Mouse (Mus musculus) spleen, postnatal 4 days (tissue): ENCODE measurements around the gene Fbln1.

Experiments used
- DNase-seq, 2 experiments: peaks; one replicate each; pipeline ENCODE4 v3.0.0; 2022; ENCODE audit warnings: low spot score in 2 of 2

The Fbln1 gene

DNA sequence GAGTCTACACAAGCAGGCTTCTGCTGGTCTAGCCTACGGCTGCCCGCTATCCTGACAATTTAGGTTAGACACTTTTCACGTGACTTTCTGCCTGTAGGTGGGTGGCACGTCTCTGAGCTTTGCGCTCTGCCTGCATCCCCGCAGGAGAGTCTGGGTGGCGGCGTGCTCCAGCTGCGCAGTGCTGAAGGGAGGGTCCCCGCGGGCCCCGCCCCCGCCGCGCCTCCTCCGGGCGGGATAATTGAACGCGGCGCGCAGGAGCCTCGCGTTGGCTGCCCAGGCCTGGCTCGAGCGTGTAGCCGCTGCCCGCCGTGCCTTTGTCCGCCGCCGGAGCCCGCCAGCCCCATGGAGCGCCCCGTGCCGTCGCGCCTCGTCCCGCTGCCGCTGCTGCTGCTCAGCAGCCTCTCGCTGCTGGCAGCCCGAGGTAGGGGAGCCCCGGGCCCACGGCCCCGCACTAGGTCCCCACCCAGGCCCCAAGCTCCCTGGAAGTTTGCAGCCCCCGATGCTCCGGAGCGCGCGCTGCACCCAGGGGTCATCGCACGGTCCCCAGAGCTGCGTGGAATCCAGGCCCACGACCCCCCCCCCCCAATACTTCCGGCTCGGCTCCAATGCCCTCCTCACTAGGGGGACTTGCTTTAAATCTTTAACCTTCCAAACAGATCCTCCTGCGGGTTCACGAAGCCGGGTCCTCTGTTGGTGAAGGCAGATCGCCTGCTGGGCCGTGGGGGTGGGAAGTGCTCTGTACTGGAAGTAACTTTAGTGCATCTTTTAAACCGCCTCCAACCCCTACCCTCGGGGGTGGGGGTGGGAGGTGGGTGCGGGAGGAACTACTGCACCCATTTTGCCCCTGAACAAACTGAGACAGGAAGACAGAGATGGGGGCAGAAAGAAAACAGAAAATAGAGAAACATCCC lies at the start of gene Fbln1:
Gene Fbln1 (plus strand): TSS at position 158 of the 911 bp plus-strand sequence.
- DNase-seq, result no peak

- DNase-seq, result no peak
Measured at GRCm38 (mm10) chr15:85156198-85156597, 49.6 kb upstream of the Fbln1 start.

GRCm38 (mm10) chr15:85161416-85161815 lies 44.3 kb upstream of the Fbln1 start:
- DNase-seq, result no peak

DNA sequence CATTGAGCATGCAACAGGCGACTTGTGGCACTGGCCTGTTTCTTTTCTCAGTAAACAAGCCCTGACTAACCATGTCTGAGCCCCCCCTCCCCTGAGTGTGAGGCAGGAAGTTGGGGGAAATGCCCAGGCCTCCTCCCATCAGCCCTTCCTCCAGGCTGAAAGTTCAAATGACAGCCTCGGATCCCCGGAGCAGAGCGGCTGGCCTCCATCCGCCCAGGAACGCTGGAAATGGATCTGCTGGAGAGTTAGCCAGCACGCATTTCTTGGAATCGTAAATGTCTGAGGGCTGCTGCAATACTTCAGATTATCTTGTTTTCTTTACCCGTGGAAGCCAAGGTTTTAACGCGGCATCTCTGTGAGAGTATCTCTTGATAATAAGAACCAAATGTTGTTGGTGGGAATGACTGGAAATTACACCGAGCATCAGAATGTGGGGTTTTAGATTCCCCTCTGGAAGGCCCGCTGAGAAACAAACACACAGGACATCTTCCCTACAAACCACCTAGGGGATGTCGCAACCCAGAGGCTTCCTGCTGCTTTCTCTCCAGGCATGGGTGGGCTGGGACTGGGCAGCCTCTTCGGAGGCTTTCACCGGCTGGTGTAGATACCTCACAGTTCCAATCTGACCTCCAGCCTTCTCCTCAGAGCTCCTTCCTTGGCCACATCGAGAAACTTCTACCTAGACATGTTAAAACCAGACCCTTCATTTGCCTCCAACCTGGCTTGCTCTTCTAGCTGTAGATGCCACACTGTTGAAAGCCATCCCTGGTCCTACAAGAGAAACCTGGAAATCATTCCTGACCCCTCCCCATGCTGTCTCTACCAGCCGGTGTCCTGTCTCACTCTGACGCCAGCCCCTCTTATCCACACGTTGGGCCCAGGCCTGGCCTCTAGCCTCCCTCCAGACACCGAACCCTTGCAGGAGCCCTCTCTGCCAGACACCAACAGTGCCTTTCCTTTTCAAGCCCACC lies 42.8 kb upstream of the Fbln1 start:
- no peak for DNase-seq

- no peak for DNase-seq
Measured at GRCm38 (mm10) chr15:85166433-85166933, 39.3 kb upstream of the Fbln1 start.

GRCm38 (mm10) chr15:85167086-85167679 lies 38.6 kb upstream of the Fbln1 start:
- no peak for DNase-seq

DNA sequence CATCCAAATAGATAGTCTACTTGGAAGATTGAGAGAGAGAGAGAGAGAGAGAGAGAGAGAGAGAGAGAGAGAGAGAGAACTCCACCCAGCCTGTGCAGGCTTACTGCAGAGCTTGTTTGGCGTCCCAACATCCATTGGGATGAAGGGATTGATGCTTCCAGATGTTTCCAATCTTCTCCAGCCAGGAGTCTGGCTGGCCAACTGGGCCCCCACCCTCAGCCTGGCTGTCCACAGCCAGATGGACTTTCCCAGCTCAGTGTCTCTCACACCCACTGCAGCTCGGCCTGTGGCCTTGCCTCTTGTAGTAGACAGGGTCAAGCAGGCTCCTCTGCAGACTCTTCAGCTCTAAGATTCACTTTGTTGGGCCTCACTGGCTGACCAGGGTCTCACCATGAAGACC lies 33.7 kb upstream of the Fbln1 start:
- DNase-seq, result no peak

- no peak for DNase-seq
Measured at GRCm38 (mm10) chr15:85173425-85173824, 32.3 kb upstream of the Fbln1 start.

DNA sequence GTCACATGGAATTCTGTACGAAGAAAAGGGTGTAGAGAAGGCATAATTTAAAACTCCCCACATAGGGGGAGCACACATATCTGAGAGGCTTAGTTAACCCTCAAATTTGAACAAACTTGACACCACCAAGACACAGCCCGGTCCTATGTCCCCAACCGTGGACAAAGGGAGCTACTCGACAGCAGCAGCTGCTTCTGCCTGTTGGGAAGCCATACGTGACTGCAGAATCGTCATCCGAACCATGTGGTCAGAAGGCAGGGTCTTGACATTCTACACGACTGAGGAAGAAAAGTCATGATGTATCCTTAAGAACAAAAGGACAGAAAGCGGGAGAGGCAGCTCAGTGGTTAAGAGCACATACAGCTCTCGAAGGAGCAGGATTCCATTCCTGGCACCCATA lies 31.7 kb upstream of the Fbln1 start:
- DNase-seq, result no peak

DNA sequence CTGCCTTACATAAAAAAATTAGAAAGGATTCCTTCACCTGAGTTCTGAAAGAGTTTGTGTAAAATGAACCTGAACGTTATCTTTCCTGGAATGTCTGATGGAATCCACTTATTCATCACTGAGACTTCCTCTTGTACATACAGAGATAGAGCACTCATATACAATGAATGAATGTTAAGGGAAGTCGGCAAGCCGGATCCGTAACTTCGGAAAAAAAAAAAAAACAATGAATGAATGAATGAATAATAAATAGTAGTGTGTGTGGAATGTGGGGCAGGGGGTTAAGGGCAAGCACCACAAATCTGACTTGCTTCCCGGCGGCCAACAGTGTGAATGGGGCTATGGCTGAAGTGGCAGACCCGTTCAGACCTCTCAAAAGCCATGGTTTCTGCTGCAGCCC lies 28.2 kb upstream of the Fbln1 start:
- DNase-seq, result peak in 1 of 2 experiments; percentile 85

DNA sequence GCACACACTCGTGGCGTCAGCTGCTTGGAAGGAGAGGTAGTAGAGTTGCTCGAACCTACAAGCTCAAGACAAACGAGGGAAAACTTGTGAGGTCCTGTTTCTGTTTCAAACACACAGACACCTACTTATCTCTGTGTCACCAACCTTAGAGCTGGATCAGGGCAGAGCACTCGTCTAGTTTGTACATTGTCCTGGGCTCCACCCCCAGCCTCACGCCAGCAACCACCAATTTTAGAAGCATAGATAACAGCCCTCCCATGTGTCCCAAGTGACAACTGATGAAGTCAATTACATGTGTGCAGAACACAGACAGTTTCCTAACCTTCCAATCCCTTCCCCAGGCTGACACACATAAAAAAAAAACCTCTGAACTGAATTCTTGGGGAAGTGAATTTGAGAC lies 27.6 kb upstream of the Fbln1 start:
- DNase-seq, result no peak

DNA sequence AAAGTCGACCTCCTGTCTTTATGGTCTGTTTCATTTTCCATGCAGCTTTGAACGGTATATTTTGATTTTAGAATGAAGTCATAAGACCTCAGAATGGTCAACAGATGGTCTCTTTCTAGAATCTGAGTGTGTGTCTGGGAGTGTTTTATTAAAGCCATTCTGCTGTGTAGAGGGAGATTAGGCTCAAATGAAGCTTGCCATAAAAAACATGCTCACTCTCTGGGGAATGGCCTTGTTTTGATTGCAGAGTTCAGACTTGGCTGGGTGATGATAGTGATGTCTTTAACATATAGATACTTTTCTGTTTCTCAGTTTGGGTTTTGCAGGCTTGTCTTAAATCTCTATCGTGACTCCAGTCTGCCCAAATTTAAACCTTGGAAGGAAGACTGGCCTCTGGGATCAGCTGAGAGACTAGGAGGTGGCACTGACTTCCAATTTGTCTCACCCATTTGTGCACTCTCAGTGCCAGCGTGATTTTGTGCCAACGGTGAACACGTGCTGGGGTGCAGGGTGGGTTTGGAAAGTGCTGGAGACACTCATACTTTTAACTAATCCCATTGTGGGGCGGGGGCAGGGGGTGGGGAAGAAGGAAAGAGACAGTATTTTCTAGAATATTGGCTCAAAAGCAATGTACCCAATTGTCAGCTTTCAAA lies 26.1 kb upstream of the Fbln1 start:
- DNase-seq, result no peak

DNA sequence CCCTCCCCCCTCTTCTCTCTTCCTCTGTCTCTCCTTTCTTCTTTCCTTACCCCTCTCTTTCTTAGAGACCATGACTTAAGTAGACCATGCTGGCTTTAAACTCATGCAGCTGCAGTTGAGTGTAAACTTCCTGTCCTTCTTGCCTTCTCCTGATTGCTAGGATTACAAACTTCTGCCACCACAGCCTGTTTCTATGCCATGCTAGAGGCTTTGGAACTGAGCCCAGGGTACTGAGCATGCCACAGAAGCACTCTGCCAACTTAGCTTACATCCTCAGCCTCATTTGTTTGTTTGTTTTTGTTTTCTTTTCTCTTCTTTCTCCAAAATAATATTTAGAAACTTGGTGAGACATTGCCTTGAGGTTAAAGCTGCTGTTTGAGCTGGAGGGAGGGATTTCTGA lies 25.4 kb upstream of the Fbln1 start:
- no peak for DNase-seq

DNA sequence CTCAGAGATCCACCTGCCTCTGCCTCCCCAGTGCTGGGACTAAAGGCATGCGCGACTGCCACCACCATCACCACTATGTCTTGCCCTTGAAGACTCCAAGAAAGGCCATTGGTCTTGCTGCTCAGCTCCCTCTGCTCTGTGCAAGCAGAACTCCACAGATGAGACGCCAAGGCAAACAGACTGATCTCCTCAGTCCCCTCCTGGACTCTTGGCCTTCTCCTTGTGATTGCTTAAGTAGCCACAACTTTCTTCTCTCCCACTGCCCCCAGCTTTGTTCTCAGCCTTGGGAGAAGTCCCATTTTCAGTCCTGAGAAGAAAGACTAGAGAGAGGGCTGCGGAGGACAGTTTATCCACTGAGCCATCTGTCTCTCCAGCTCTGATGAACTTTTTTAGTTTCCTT lies 23.7 kb upstream of the Fbln1 start:
- no peak for DNase-seq

DNA sequence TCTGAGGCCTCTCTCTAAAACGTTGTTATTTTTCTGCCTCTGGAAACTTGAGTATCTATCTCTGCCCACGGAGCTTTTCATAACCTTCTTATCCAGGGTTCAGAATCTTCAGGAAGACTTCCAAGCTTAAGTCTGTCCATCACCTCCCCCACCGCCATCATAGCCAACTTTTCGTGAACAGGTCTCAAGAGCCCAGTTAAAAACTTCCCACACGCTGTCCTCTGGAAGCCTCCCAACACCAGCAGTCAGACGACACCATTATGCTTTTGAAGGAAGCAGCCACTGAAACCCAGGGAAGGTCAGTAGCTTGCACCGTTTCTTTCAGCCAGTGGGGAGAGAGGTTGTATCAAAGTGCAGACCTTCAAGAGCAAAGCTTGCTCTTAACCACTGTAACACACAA lies 18.8 kb upstream of the Fbln1 start:
- DNase-seq, result no peak

DNA sequence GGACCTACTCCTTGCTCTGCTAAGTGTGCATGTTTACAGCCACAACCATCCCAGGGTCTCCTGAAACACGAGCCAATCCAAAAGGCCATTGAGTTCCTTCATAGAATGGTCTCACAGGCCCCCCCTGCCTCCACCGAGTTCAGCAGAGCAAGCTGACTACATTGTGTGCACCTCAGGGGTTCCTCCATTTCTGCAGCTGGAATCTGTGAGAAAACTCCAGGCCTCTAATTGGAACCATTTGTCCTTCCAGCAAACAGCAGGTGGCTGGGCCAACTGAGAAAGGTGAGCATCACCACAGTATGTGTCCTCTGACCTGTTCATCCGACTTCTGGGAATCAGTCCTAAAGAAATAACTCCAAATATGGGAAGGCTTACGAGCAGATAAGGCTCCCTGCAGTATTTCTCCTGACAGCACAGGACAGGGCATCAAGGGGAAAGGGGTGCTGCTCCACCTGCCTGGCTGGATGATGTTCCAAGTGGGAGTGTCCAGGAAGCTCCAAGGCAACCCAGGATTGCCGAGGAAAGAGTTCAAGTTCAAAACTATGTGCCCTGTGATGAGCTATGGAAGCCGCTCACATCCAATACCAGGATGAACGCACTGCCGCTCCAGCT lies 17.5 kb upstream of the Fbln1 start:
- no peak for DNase-seq

DNA sequence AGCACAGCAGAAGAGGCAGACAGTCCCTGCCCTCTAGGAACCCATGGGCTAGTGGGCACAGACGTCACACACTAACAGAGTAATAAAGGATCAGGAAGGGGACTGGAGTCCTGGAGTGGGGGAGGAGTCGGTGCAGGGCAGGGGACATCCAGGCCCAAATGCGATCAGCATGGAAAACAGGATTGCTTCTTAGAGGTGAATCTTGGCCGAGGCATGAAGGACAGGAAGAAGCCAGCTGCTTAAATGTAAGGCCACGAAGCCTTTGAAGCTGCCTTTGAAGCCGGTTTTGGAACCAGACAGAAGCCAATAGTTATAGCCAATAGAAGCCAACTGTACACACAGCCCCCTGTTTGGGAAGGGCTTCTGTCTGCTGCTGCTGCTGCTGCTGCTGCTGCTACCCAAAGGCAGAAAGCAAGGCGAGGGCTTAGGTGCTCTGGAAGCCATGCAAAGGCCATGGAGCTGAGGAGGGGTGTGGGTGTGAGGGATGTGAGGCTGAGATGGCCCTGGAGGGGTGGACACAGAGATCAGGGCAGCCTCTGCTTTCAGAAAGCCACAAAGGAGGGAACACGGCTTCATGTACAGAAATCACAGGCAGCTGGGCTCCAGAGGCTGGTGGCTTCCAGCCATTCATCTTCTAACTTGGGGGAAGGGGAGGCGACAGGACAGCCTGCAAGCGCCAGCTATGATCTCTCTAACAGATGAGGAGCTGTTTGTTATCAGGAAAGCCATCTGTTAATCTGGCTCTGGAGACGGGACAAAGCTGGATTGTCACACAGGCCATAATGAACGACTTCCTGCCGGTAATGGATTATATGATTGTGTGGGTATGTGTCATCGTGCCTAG lies 5.1 kb upstream of the Fbln1 start:
- DNase-seq, result no peak

DNA sequence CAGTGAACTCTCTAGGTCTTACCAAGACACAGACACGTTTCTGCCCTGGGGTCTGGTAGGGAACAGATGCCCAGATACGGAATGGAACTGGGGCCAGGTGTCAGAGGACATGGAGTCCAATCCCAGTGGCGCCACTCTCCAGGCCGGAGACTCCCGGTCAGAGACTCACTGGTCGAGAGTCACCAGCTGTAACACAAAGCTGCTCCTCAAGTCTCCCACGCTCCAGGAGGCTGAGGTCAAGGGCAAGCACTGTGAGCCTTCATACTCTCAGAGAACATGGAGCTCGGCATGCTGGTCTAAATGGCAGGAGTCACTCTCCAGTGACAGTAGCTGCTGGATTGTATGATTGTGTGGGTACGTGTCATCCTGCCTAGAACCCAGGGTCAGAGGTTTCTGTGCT lies 3.5 kb upstream of the Fbln1 start:
- no peak for DNase-seq

DNA sequence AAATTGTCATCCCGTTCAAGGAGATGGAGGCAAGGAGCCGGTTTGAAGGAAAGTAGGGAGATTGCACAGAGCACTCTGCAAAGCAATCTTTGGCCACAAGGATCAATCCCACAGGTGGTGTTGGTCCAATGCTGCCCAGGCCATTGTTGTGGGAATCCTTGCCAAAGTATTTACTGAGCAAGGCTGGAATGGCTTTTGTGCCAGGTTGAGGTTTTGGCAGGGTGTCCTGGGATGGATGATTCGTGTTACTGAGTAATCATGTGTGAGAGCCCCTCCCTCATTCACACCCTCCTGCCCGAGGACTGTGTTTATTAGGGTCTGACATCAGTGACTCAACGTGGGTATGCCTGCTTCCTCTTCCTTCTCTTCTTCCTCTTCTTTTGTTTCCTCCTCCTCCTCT lies 3.0 kb upstream of the Fbln1 start:
- DNase-seq, result no peak

GRCm38 (mm10) chr15:85204383-85204782 lies 1.4 kb upstream of the Fbln1 start:
- DNase-seq, result no peak
